In the genomic region with DNA sequence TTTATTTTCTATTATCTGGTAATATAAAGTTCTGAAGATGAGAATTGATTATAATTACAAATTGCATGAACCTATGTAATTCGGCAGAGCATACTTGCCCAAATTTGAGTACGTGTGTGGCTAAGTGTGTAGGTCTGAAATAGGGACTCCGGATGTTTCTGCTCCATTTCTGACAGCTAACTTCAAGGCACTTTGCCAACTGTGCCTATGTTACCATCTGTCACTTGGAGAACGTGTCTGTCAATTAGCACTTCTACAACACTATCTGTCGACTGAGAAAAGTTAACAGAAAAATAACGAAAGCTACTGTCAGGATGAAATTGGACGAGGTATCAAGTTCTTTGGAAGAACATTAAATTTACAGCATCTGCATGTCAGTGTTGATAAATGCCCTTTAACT, we compare ENCODE assay signal across 14 mouse cellular contexts.
DNase-seq lines count a peak whose midpoint lies in the region; ATAC-seq and TF ChIP-seq lines count a peak whose summit lies in the region.
"Had no signal": no experiment of that assay in that cellular context is flagged by ENCODE, and none has a peak within 500 bp of the region (broad histone marks: within the 10 kb centered on the region; RNA-seq: fewer than 3 reads in every experiment).

No protein-coding gene starts in this region.

- H3K4me2 ChIP-seq in embryonic facial prominence, embryonic 14.5 days (ENCODE audit: low read depth, low read length), result no peak overlapping the region
- no peak overlapping the region for H3K4me2 ChIP-seq in intestine, postnatal 0 days (replicated peaks; ENCODE audit: low read depth)
- H3K4me2 ChIP-seq: embryonic facial prominence, embryonic 12.5 days; limb, embryonic 13.5 days; midbrain, embryonic 11.5 days had no signal

- no peak overlapping the region for H3K9ac ChIP-seq in embryonic facial prominence, embryonic 14.5 days (ENCODE audit: low read depth, low read length)
- H3K9ac ChIP-seq in intestine, postnatal 0 days (ENCODE audit: low read depth, low read length), result no peak overlapping the region
- H3K9ac ChIP-seq: embryonic facial prominence, embryonic 12.5 days; limb, embryonic 13.5 days had no signal

- H3K4me3 ChIP-seq in embryonic facial prominence, embryonic 14.5 days (ENCODE audit: low read depth, low read length), result no peak overlapping the region
- no peak overlapping the region for H3K4me3 ChIP-seq in embryonic facial prominence, embryonic 10.5 days
- no peak overlapping the region for H3K4me3 ChIP-seq in left cerebral cortex, adult 2 months
- no peak overlapping the region for H3K4me3 ChIP-seq in intestine, postnatal 0 days (ENCODE audit: low read depth, low read length)
- H3K4me3 ChIP-seq: embryonic facial prominence, embryonic 12.5 days; limb, embryonic 13.5 days had no signal

- TF ChIP-seq CTCF in left cerebral cortex, adult 2 months (IDR thresholded peaks at IDR 0.05), result no peak
- no peak for TF ChIP-seq CTCF in intestine, postnatal 0 days (IDR thresholded peaks at IDR 0.05; ENCODE audit: low read depth)

- peak; percentile 0 for DNase-seq in embryonic facial prominence, embryonic 14.5 days (ENCODE audit: low spot score)
- no peak for DNase-seq in embryonic facial prominence, embryonic 10.5 days (ENCODE audit: low spot score)
- peak; percentile 73 for DNase-seq in brain, adult 2 months (ENCODE audit: low read depth, low spot score)
- peak; percentile 24 to 63 for DNase-seq in frontal cortex, postnatal 36 days (ENCODE audit: low spot score in 2 of 2)
- DNase-seq in left cerebral cortex, adult 2 months (ENCODE audit: extremely low spot score in 1 of 2, low spot score in 2 of 2), result peak; percentile 13 to 27
- no peak for DNase-seq in gastrocnemius, postnatal 36 days
- DNase-seq in ovary, postnatal 14 days (ENCODE audit: low spot score), result no peak
- DNase-seq: B cell, adult 2 months; gastrocnemius, postnatal 14 days; lung, adult 2 months had no signal

- intact Hi-C loops in left cerebral cortex, adult 2 months (cut with DNase I), result no loop called here
- intact Hi-C loops in gastrocnemius, postnatal 36 days (cut with DNase I), result no loop called here

- H3K4me1 ChIP-seq in embryonic facial prominence, embryonic 14.5 days (ENCODE audit: control insufficient read depth, insufficient read depth, low read length), result no peaks in the 10 kb centered on the region
- H3K4me1 ChIP-seq in embryonic facial prominence, embryonic 10.5 days, result no peaks in the 10 kb centered on the region
- H3K4me1 ChIP-seq in intestine, postnatal 0 days (replicated peaks; ENCODE audit: control insufficient read depth, insufficient read depth, low read length), result no peaks in the 10 kb centered on the region
- H3K4me1 ChIP-seq: embryonic facial prominence, embryonic 12.5 days; limb, embryonic 13.5 days had no signal

- H3K36me3 ChIP-seq in embryonic facial prominence, embryonic 14.5 days (ENCODE audit: control insufficient read depth, insufficient read depth, low read length), result no peaks in the 10 kb centered on the region
- no peaks in the 10 kb centered on the region for H3K36me3 ChIP-seq in embryonic facial prominence, embryonic 10.5 days (replicated peaks)
- no peaks in the 10 kb centered on the region for H3K36me3 ChIP-seq in intestine, postnatal 0 days (ENCODE audit: control insufficient read depth, insufficient read depth)
- H3K36me3 ChIP-seq: embryonic facial prominence, embryonic 12.5 days; limb, embryonic 13.5 days had no signal

- H3K27me3 ChIP-seq in embryonic facial prominence, embryonic 14.5 days (replicated peaks; ENCODE audit: control insufficient read depth, insufficient read depth, low read length), result no peaks in the 10 kb centered on the region
- no peaks in the 10 kb centered on the region for H3K27me3 ChIP-seq in embryonic facial prominence, embryonic 10.5 days (replicated peaks; ENCODE audit: low read depth, poor library complexity, severe bottlenecking)
- H3K27me3 ChIP-seq in intestine, postnatal 0 days (replicated peaks; ENCODE audit: control insufficient read depth, insufficient read depth, low read length), result no peaks in the 10 kb centered on the region
- H3K27me3 ChIP-seq: embryonic facial prominence, embryonic 12.5 days; limb, embryonic 13.5 days had no signal

- no peak overlapping the region for H3K27ac ChIP-seq in embryonic facial prominence, embryonic 14.5 days (replicated peaks; ENCODE audit: low read depth, low read length)
- H3K27ac ChIP-seq in embryonic facial prominence, embryonic 10.5 days (replicated peaks), result no peak overlapping the region
- no peak overlapping the region for H3K27ac ChIP-seq in left cerebral cortex, adult 2 months
- no peak overlapping the region for H3K27ac ChIP-seq in intestine, postnatal 0 days (ENCODE audit: low read depth, low read length)
- H3K27ac ChIP-seq: embryonic facial prominence, embryonic 12.5 days; limb, embryonic 13.5 days had no signal

- 72% methylated on average over 7 of the region's 7 CpGs for WGBS in embryonic facial prominence, embryonic 14.5 days
- WGBS in embryonic facial prominence, embryonic 10.5 days, result 86% methylated on average over 7 of the region's 7 CpGs
- WGBS in intestine, postnatal 0 days, result 78% methylated on average over 7 of the region's 7 CpGs

- no peak for ATAC-seq in embryonic facial prominence, embryonic 14.5 days (ENCODE audit: low read depth)
- no peak for ATAC-seq in intestine, postnatal 0 days

- no peaks in the 10 kb centered on the region for H3K9me3 ChIP-seq in embryonic facial prominence, embryonic 14.5 days (ENCODE audit: control insufficient read depth, low read length)
- no peaks in the 10 kb centered on the region for H3K9me3 ChIP-seq in embryonic facial prominence, embryonic 10.5 days
- H3K9me3 ChIP-seq in intestine, postnatal 0 days (ENCODE audit: control insufficient read depth), result no peaks in the 10 kb centered on the region
- H3K9me3 ChIP-seq: embryonic facial prominence, embryonic 12.5 days; limb, embryonic 13.5 days had no signal

Comparison
In these comparisons a context has a peak if more than half of its experiments do, and no peak if none do; other contexts are left out.
1. DNase-seq: peak in embryonic facial prominence, embryonic 14.5 days (single experiment), brain, adult 2 months (single experiment), frontal cortex, postnatal 36 days (2 of 2) and left cerebral cortex, adult 2 months (2 of 2); none in embryonic facial prominence, embryonic 10.5 days (single experiment), gastrocnemius, postnatal 36 days (0 of 2) and ovary, postnatal 14 days (single experiment).